Mouse (Mus musculus): Measurements from ENCODE around the gene Olfr620. TPM values are rescaled to one million over a fixed set of nuclear protein-coding genes. Genes with fewer than 3 reads are reported as not detected.

Gene Olfr620
- not detected in 2 replicates for polyA plus RNA-seq (2016; fragmentation: Nextera tagmentation; extraction: Ambion mirVana)

GRCm38 (mm10) chr7:103612434-103612833, at the start of gene Olfr620:
TSS of gene Olfr620 (minus strand) at chr7:103612534.
- no peaks in the 10 kb centered on the region for H3K4me1 ChIP-seq
- H3K27ac ChIP-seq (replicated peaks) = no peak within 1 kb of the TSS
- 76% methylated on average over 2 of the region's 2 CpGs for WGBS
- DNase-seq (ENCODE audit: low spot score) = no peak
- no peaks in the 10 kb centered on the region for H3K27me3 ChIP-seq (ENCODE audit: low read depth, poor library complexity, severe bottlenecking)
- no peaks in the 10 kb centered on the region for H3K36me3 ChIP-seq
- no peak within 1 kb of the TSS for H3K4me3 ChIP-seq
- no peaks in the 10 kb centered on the region for H3K9me3 ChIP-seq (replicated peaks)

GRCm38 (mm10) chr7:103644070-103644469, 31.7 kb upstream of the Olfr620 start:
- Histone ChIP-seq H3K4me3 (no peak overlapping the region), H3K36me3 (no peaks in the 10 kb centered on the region), H3K27me3 (ENCODE audit: low read depth, poor library complexity, severe bottlenecking) (no peaks in the 10 kb centered on the region), H3K27ac (replicated peaks) (no peak overlapping the region), H3K4me1 (no peaks in the 10 kb centered on the region), H3K9me3 (replicated peaks) (no peaks in the 10 kb centered on the region)
- no peak for DNase-seq (ENCODE audit: low spot score)
- WGBS = 91% methylated on average over 4 of the region's 4 CpGs

- no peak within 1 kb of the TSS for H3K4me3 ChIP-seq
- no peak for DNase-seq (ENCODE audit: low spot score)
- no peaks in the 10 kb centered on the region for H3K9me3 ChIP-seq (replicated peaks)
- H3K27me3 ChIP-seq (ENCODE audit: low read depth, poor library complexity, severe bottlenecking) = no peaks in the 10 kb centered on the region
- H3K36me3 ChIP-seq = no peaks in the 10 kb centered on the region
- WGBS = 75% methylated on average over 1 of the region's 1 CpGs
- H3K27ac ChIP-seq (replicated peaks) = no peak within 1 kb of the TSS
- no peaks in the 10 kb centered on the region for H3K4me1 ChIP-seq
Observed at GRCm38 (mm10) chr7:103642602-103643001, 30.3 kb upstream of the Olfr620 start, which contains the start of gene Olfr622. TSS of gene Olfr622 (minus strand) at chr7:103642702.

- H3K27me3 ChIP-seq (ENCODE audit: low read depth, poor library complexity, severe bottlenecking) = no peaks in the 10 kb centered on the region
- H3K36me3 ChIP-seq = no peaks in the 10 kb centered on the region
- no peak for DNase-seq (ENCODE audit: low spot score)
- no peak overlapping the region for H3K27ac ChIP-seq (replicated peaks)
- no peak overlapping the region for H3K4me3 ChIP-seq
- H3K9me3 ChIP-seq (replicated peaks) = no peaks in the 10 kb centered on the region
- H3K4me1 ChIP-seq = no peaks in the 10 kb centered on the region
Observed at GRCm38 (mm10) chr7:103636795-103637194, 24.5 kb upstream of the Olfr620 start.

GRCm38 (mm10) chr7:103607425-103607824, 4.9 kb downstream of the Olfr620 start:
- Histone ChIP-seq H3K9me3 (replicated peaks) (no peaks in the 10 kb centered on the region), H3K27ac (replicated peaks) (no peak overlapping the region), H3K27me3 (ENCODE audit: low read depth, poor library complexity, severe bottlenecking) (no peaks in the 10 kb centered on the region), H3K4me1 (no peaks in the 10 kb centered on the region), H3K36me3 (no peaks in the 10 kb centered on the region), H3K4me3 (no peak overlapping the region)
- 87% methylated on average over 2 of the region's 2 CpGs for WGBS
- no peak for DNase-seq (ENCODE audit: low spot score)

GRCm38 (mm10) chr7:103600275-103600674, 12.1 kb downstream of the Olfr620 start, which contains the start of gene Olfr619:
TSS of gene Olfr619 (plus strand) at chr7:103600575.
- no peaks in the 10 kb centered on the region for H3K4me1 ChIP-seq
- H3K27me3 ChIP-seq (ENCODE audit: low read depth, poor library complexity, severe bottlenecking) = no peaks in the 10 kb centered on the region
- H3K36me3 ChIP-seq = no peaks in the 10 kb centered on the region
- H3K9me3 ChIP-seq (replicated peaks) = no peaks in the 10 kb centered on the region
- no peak within 1 kb of the TSS for H3K27ac ChIP-seq (replicated peaks)
- DNase-seq (ENCODE audit: low spot score) = no peak
- no peak within 1 kb of the TSS for H3K4me3 ChIP-seq

GRCm38 (mm10) chr7:103589803-103590202, 22.5 kb downstream of the Olfr620 start, which contains the start of gene Olfr618:
TSS of gene Olfr618 (plus strand) at chr7:103590103.
- H3K27ac ChIP-seq (replicated peaks) = no peak within 1 kb of the TSS
- no peak within 1 kb of the TSS for H3K4me3 ChIP-seq
- no peak for DNase-seq (ENCODE audit: low spot score)
- 71% methylated on average over 2 of the region's 2 CpGs for WGBS
- no peaks in the 10 kb centered on the region for H3K4me1 ChIP-seq
- H3K9me3 ChIP-seq (replicated peaks) = no peaks in the 10 kb centered on the region
- H3K36me3 ChIP-seq = no peaks in the 10 kb centered on the region
- no peaks in the 10 kb centered on the region for H3K27me3 ChIP-seq (ENCODE audit: low read depth, poor library complexity, severe bottlenecking)

- 97% methylated on average over 1 of the region's 1 CpGs for WGBS
- Histone ChIP-seq H3K9me3 (replicated peaks) (no peaks in the 10 kb centered on the region), H3K27ac (replicated peaks) (no peak within 1 kb of the TSS), H3K4me1 (no peaks in the 10 kb centered on the region), H3K4me3 (no peak within 1 kb of the TSS), H3K27me3 (ENCODE audit: low read depth, poor library complexity, severe bottlenecking) (no peaks in the 10 kb centered on the region), H3K36me3 (no peaks in the 10 kb centered on the region)
- DNase-seq (ENCODE audit: low spot score) = no peak
Observed at GRCm38 (mm10) chr7:103572761-103573160, 39.6 kb downstream of the Olfr620 start, which contains the start of gene Olfr617. TSS of gene Olfr617 (plus strand) at chr7:103573061.

- H3K36me3 ChIP-seq = no peaks in the 10 kb centered on the region
- H3K27ac ChIP-seq (replicated peaks) = no peak within 1 kb of the TSS
- no peak within 1 kb of the TSS for H3K4me3 ChIP-seq
- H3K27me3 ChIP-seq (ENCODE audit: low read depth, poor library complexity, severe bottlenecking) = no peaks in the 10 kb centered on the region
- H3K4me1 ChIP-seq = no peaks in the 10 kb centered on the region
- WGBS = 79% methylated on average over 3 of the region's 3 CpGs
- no peaks in the 10 kb centered on the region for H3K9me3 ChIP-seq (replicated peaks)
- DNase-seq (ENCODE audit: low spot score) = no peak
Observed at GRCm38 (mm10) chr7:103569043-103569442, 43.3 kb downstream of the Olfr620 start, which contains the start of gene Olfr616. TSS of gene Olfr616 (minus strand) at chr7:103569143.

GRCm38 (mm10) chr7:103555779-103556178, 56.6 kb downstream of the Olfr620 start, which contains the start of gene Olfr615:
TSS of gene Olfr615 (plus strand) at chr7:103556079.
- H3K27me3 ChIP-seq (ENCODE audit: low read depth, poor library complexity, severe bottlenecking) = no peaks in the 10 kb centered on the region
- no peak for DNase-seq (ENCODE audit: low spot score)
- 93% methylated on average over 2 of the region's 2 CpGs for WGBS

More at GRCm38 (mm10) chr7:103555779-103556178, 56.6 kb downstream of the Olfr620 start, which contains the start of gene Olfr615:
- Histone ChIP-seq H3K27ac (replicated peaks) (no peak within 1 kb of the TSS), H3K36me3 (no peaks in the 10 kb centered on the region), H3K4me3 (no peak within 1 kb of the TSS), H3K9me3 (replicated peaks) (no peaks in the 10 kb centered on the region), H3K4me1 (no peaks in the 10 kb centered on the region)

Small RNA genes lying within 50 kb of the gene (microRNA-seq; reads per million reads assigned to microRNA genes)
- not detected for gene Gm26506

Other genes starting within 250 kb of the Olfr620 start
- not detected in 2 replicates for gene Olfr601, start 249.9 kb downstream of the Olfr620 start, polyA plus RNA-seq (2016; fragmentation: Nextera tagmentation; extraction: Ambion mirVana)
- not detected in 2 replicates for gene Olfr603, start 226.4 kb downstream of the Olfr620 start, polyA plus RNA-seq (2016; fragmentation: Nextera tagmentation; extraction: Ambion mirVana)
- not detected in 2 replicates for gene Usp17lc, start 197.5 kb downstream of the Olfr620 start, polyA plus RNA-seq (2016; fragmentation: Nextera tagmentation; extraction: Ambion mirVana)
- not detected in 2 replicates for gene Olfr605, start 167.1 kb downstream of the Olfr620 start, polyA plus RNA-seq (2016; fragmentation: Nextera tagmentation; extraction: Ambion mirVana)
- gene Olfr606, start 163.5 kb downstream of the Olfr620 start, polyA plus RNA-seq (2016; fragmentation: Nextera tagmentation; extraction: Ambion mirVana) = not detected in 2 replicates
- not detected in 2 replicates for gene Olfr607, start 148.4 kb downstream of the Olfr620 start, polyA plus RNA-seq (2016; fragmentation: Nextera tagmentation; extraction: Ambion mirVana)
- not detected in 2 replicates for gene Olfr608, start 142.7 kb downstream of the Olfr620 start, polyA plus RNA-seq (2016; fragmentation: Nextera tagmentation; extraction: Ambion mirVana)
- gene Olfr609, start 114.5 kb downstream of the Olfr620 start, polyA plus RNA-seq (2016; fragmentation: Nextera tagmentation; extraction: Ambion mirVana) = not detected in 2 replicates
- not detected in 2 replicates for gene Olfr610, start 100.4 kb downstream of the Olfr620 start, polyA plus RNA-seq (2016; fragmentation: Nextera tagmentation; extraction: Ambion mirVana)
- not detected in 2 replicates for gene Olfr611, start 91.7 kb downstream of the Olfr620 start, polyA plus RNA-seq (2016; fragmentation: Nextera tagmentation; extraction: Ambion mirVana)
- not detected in 2 replicates for gene Olfr612, start 69.8 kb downstream of the Olfr620 start, polyA plus RNA-seq (2016; fragmentation: Nextera tagmentation; extraction: Ambion mirVana)
- not detected in 2 replicates for gene Olfr613, start 64.5 kb downstream of the Olfr620 start, polyA plus RNA-seq (2016; fragmentation: Nextera tagmentation; extraction: Ambion mirVana)
- not detected in 2 replicates for gene Olfr615, start 56.5 kb downstream of the Olfr620 start, polyA plus RNA-seq (2016; fragmentation: Nextera tagmentation; extraction: Ambion mirVana)
- not detected in 2 replicates for gene Olfr616, start 43.4 kb downstream of the Olfr620 start, polyA plus RNA-seq (2016; fragmentation: Nextera tagmentation; extraction: Ambion mirVana)
- gene Olfr617, start 39.5 kb downstream of the Olfr620 start, polyA plus RNA-seq (2016; fragmentation: Nextera tagmentation; extraction: Ambion mirVana) = not detected in 2 replicates
- not detected in 2 replicates for gene Olfr618, start 22.4 kb downstream of the Olfr620 start, polyA plus RNA-seq (2016; fragmentation: Nextera tagmentation; extraction: Ambion mirVana)
- not detected in 2 replicates for gene Olfr619, start 12.0 kb downstream of the Olfr620 start, polyA plus RNA-seq (2016; fragmentation: Nextera tagmentation; extraction: Ambion mirVana)
- not detected in 2 replicates for gene Olfr622, start 30.2 kb upstream of the Olfr620 start, polyA plus RNA-seq (2016; fragmentation: Nextera tagmentation; extraction: Ambion mirVana)
- not detected in 2 replicates for gene Olfr623, start 51.2 kb upstream of the Olfr620 start, polyA plus RNA-seq (2016; fragmentation: Nextera tagmentation; extraction: Ambion mirVana)
- 0.02 TPM in 2 replicates for gene Olfr624, start 58.7 kb upstream of the Olfr620 start, polyA plus RNA-seq (2016; fragmentation: Nextera tagmentation; extraction: Ambion mirVana)
- not detected in 2 replicates for gene Olfr625-ps1, start 70.2 kb upstream of the Olfr620 start, polyA plus RNA-seq (2016; fragmentation: Nextera tagmentation; extraction: Ambion mirVana)
- not detected in 2 replicates for gene Olfr243, start 102.1 kb upstream of the Olfr620 start, polyA plus RNA-seq (2016; fragmentation: Nextera tagmentation; extraction: Ambion mirVana)
- not detected in 2 replicates for gene Olfr628, start 117.8 kb upstream of the Olfr620 start, polyA plus RNA-seq (2016; fragmentation: Nextera tagmentation; extraction: Ambion mirVana)
- gene Olfr629, start 132.4 kb upstream of the Olfr620 start, polyA plus RNA-seq (2016; fragmentation: Nextera tagmentation; extraction: Ambion mirVana) = not detected in 2 replicates
- gene Olfr630, start 144.8 kb upstream of the Olfr620 start, polyA plus RNA-seq (2016; fragmentation: Nextera tagmentation; extraction: Ambion mirVana) = not detected in 2 replicates
- gene Olfr69, start 159.1 kb upstream of the Olfr620 start, polyA plus RNA-seq (2016; fragmentation: Nextera tagmentation; extraction: Ambion mirVana) = not detected in 2 replicates
- not detected in 2 replicates for gene Olfr68, start 167.2 kb upstream of the Olfr620 start, polyA plus RNA-seq (2016; fragmentation: Nextera tagmentation; extraction: Ambion mirVana)
- not detected in 2 replicates for gene Olfr67, start 179.3 kb upstream of the Olfr620 start, polyA plus RNA-seq (2016; fragmentation: Nextera tagmentation; extraction: Ambion mirVana)
- 191 and 345 TPM in 2 replicates for gene Hbb-bt, start 201.5 kb upstream of the Olfr620 start, polyA plus RNA-seq (2016; fragmentation: Nextera tagmentation; extraction: Ambion mirVana)
- gene Hbb-bs, start 215.6 kb upstream of the Olfr620 start, polyA plus RNA-seq (2016; fragmentation: Nextera tagmentation; extraction: Ambion mirVana) = 74.3 and 117 TPM in 2 replicates
- 0.23 TPM in 1 of 2 replicates, not detected in the other for gene Hbb-bh2, start 228.0 kb upstream of the Olfr620 start, polyA plus RNA-seq (2016; fragmentation: Nextera tagmentation; extraction: Ambion mirVana)
- 3,029 and 4,275 TPM in 2 replicates for gene Hbb-bh1, start 230.6 kb upstream of the Olfr620 start, polyA plus RNA-seq (2016; fragmentation: Nextera tagmentation; extraction: Ambion mirVana)
- gene Hbb-y, start 240.7 kb upstream of the Olfr620 start, polyA plus RNA-seq (2016; fragmentation: Nextera tagmentation; extraction: Ambion mirVana) = 7,838 and 8,555 TPM in 2 replicates